Mouse (Mus musculus) midbrain, embryonic 11.5 days (tissue): ENCODE measurements at regions not wholly inside any gene's neighbourhood (a gene's known extent, or its start where the extent isn't known, plus 50 kb on each side); places are given as distances from the start of the nearest gene placed in this dataset.

Experiments used
- ATAC-seq: fragments of 200-750 bp; cut with Nextera tagmentation; 2 replicates; pipeline ENCODE4 v1.8.0; 2017; ENCODE audit warnings: moderate TSS enrichment, moderate library complexity; ENCODE audit not compliant: low FRiP score
- DNase-seq: peaks from one replicate; pipeline ENCODE4 v3.0.0; 2015; ENCODE audit warnings: low spot score; ENCODE audit errors: missing footprints
- H3K27ac ChIP-seq: fragments of 300-500 bp; sonication (generic); 2 replicates; pipeline ENCODE4 v1.5.1; 2014; ENCODE audit warnings: low read depth, low read length
- H3K27me3 ChIP-seq: fragments of 300-500 bp; sonication (generic); 2 replicates; pipeline ENCODE4 v1.6.1; 2014; ENCODE audit warnings: mild to moderate bottlenecking, low read length, moderate library complexity, mixed read lengths; ENCODE audit not compliant: control insufficient read depth, insufficient read depth
- H3K36me3 ChIP-seq: fragments of 300-500 bp; sonication (generic); 2 replicates; pipeline ENCODE4 v1.6.1; 2014; ENCODE audit warnings: mild to moderate bottlenecking, low read length, moderate library complexity, mixed read lengths; ENCODE audit not compliant: control insufficient read depth, insufficient read depth
- H3K4me1 ChIP-seq: fragments of 300-500 bp; sonication (generic); 2 replicates; pipeline ENCODE4 v1.6.1; 2014; ENCODE audit warnings: low read length; ENCODE audit not compliant: control insufficient read depth, insufficient read depth
- H3K4me2 ChIP-seq: fragments of 300-500 bp; sonication (generic); 2 replicates; pipeline ENCODE4 v1.6.1; 2014; ENCODE audit warnings: mild to moderate bottlenecking, moderate library complexity
- H3K4me3 ChIP-seq: fragments of 300-500 bp; sonication (generic); 2 replicates; pipeline ENCODE4 v1.5.1; 2014; ENCODE audit warnings: low read depth, low read length
- H3K9ac ChIP-seq: fragments of 300-500 bp; sonication (generic); 2 replicates; pipeline ENCODE4 v1.6.1; 2014; ENCODE audit warnings: low read length
- H3K9me3 ChIP-seq: fragments of 300-500 bp; sonication (generic); 2 replicates; pipeline ENCODE4 v1.6.1; 2016; ENCODE audit warnings: low read length; ENCODE audit not compliant: control insufficient read depth
- WGBS: fragments of 180-500 bp; shearing (Covaris S2); extraction: QIAGEN DNeasy Blood & Tissue Kit; methylation state at CpG from one replicate; pipeline ENCODE4 v1.1.7; 2014; 5-methylcytosine and 5-hydroxymethylcytosine counted together

- Histone ChIP-seq H3K4me3 (no peak overlapping the region), H3K4me1 (no peaks in the 10 kb centered on the region), H3K4me2 (no peak overlapping the region), H3K9ac (no peak overlapping the region), H3K27ac (no peak overlapping the region), H3K36me3 (no peaks in the 10 kb centered on the region), H3K27me3 (no peaks in the 10 kb centered on the region), H3K9me3 (no peaks in the 10 kb centered on the region)
- DNase-seq (no peak), ATAC-seq (no peak)
- WGBS = 91% methylated on average over 2 of the region's 2 CpGs
Measured at GRCm38 (mm10) chr10:38586061-38586460, 235.5 kb downstream of the Rfpl4b start.

- DNase-seq (peak; percentile 53), ATAC-seq (no peak)
- Histone ChIP-seq H3K9me3 (no peaks in the 10 kb centered on the region), H3K27me3 (no peaks in the 10 kb centered on the region), H3K36me3 (no peaks in the 10 kb centered on the region), H3K4me3 (no peak overlapping the region), H3K27ac (no peak overlapping the region), H3K4me2 (no peak overlapping the region), H3K9ac (no peak overlapping the region), H3K4me1 (no peaks in the 10 kb centered on the region)
- 83% methylated on average over 1 of the region's 1 CpGs for WGBS
Measured at GRCm38 (mm10) chr10:38575726-38576125, 245.9 kb downstream of the Rfpl4b start.

GRCm38 (mm10) chr10:38573728-38574127 lies 247.9 kb downstream of the Rfpl4b start:
- Histone ChIP-seq H3K36me3 (no peaks in the 10 kb centered on the region), H3K27me3 (no peaks in the 10 kb centered on the region), H3K4me1 (no peaks in the 10 kb centered on the region), H3K9me3 (no peaks in the 10 kb centered on the region), H3K4me3 (no peak overlapping the region), H3K27ac (no peak overlapping the region), H3K4me2 (no peak overlapping the region), H3K9ac (no peak overlapping the region)
- 86% methylated on average over 1 of the region's 1 CpGs for WGBS
- DNase-seq = no peak
- ATAC-seq = no peak

- WGBS = 76% methylated on average over 2 of the region's 2 CpGs
- Histone ChIP-seq H3K4me3 (no peak overlapping the region), H3K9ac (no peak overlapping the region), H3K9me3 (no peaks in the 10 kb centered on the region), H3K36me3 (no peaks in the 10 kb centered on the region), H3K4me1 (no peaks in the 10 kb centered on the region), H3K4me2 (no peak overlapping the region), H3K27ac (no peak overlapping the region), H3K27me3 (no peaks in the 10 kb centered on the region)
- peak; percentile 69 for DNase-seq
- ATAC-seq = no peak
Measured at GRCm38 (mm10) chr10:38573146-38573545, 248.4 kb downstream of the Rfpl4b start.

GRCm38 (mm10) chr10:38567270-38567669 lies 254.3 kb downstream of the Rfpl4b start:
- H3K4me2 ChIP-seq = no peak overlapping the region
- H3K27ac ChIP-seq = no peak overlapping the region
- 86% methylated on average over 1 of the region's 1 CpGs for WGBS
- H3K4me1 ChIP-seq = no peaks in the 10 kb centered on the region
- no peak overlapping the region for H3K4me3 ChIP-seq
- no peak overlapping the region for H3K9ac ChIP-seq
- no peak for ATAC-seq
- DNase-seq = peak; percentile 45
- H3K36me3 ChIP-seq = no peaks in the 10 kb centered on the region
- no peaks in the 10 kb centered on the region for H3K9me3 ChIP-seq
- H3K27me3 ChIP-seq = no peaks in the 10 kb centered on the region

GRCm38 (mm10) chr10:38566361-38566760 lies 255.2 kb downstream of the Rfpl4b start:
- 85% methylated on average over 1 of the region's 1 CpGs for WGBS
- ATAC-seq = no peak
- H3K27ac ChIP-seq = no peak overlapping the region
- no peaks in the 10 kb centered on the region for H3K27me3 ChIP-seq
- H3K9me3 ChIP-seq = no peaks in the 10 kb centered on the region
- no peak overlapping the region for H3K4me3 ChIP-seq
- no peak overlapping the region for H3K9ac ChIP-seq
- no peaks in the 10 kb centered on the region for H3K36me3 ChIP-seq
- H3K4me1 ChIP-seq = no peaks in the 10 kb centered on the region
- peak; percentile 53 for DNase-seq
- H3K4me2 ChIP-seq = no peak overlapping the region

- WGBS = 13% methylated on average over 5 of the region's 5 CpGs
- Histone ChIP-seq H3K36me3 (no peaks in the 10 kb centered on the region), H3K27ac (peak overlapping the region; percentile 80), H3K9me3 (no peaks in the 10 kb centered on the region), H3K4me2 (no peak overlapping the region), H3K9ac (no peak overlapping the region), H3K27me3 (no peaks in the 10 kb centered on the region), H3K4me3 (no peak overlapping the region), H3K4me1 (peaks cover 5% of the 10 kb centered on the region; the same call in 1 of the 2 replicates)
- DNase-seq (peak; percentile 91), ATAC-seq (peak; percentile 86)
Measured at GRCm38 (mm10) chr10:38555040-38555439, 266.5 kb downstream of the Rfpl4b start.

GRCm38 (mm10) chr10:38553688-38554680 lies 267.6 kb downstream of the Rfpl4b start:
- Histone ChIP-seq H3K4me1 (peaks cover 5% of the 10 kb centered on the region; the same call in 1 of the 2 replicates), H3K27ac (peak overlapping the region; percentile 90), H3K36me3 (no peaks in the 10 kb centered on the region), H3K9ac (peak overlapping the region; percentile 52; the same call in 1 of the 2 replicates), H3K27me3 (no peaks in the 10 kb centered on the region), H3K9me3 (no peaks in the 10 kb centered on the region), H3K4me2 (peak overlapping the region; percentile 35; the same call in 1 of the 2 replicates), H3K4me3 (peak overlapping the region; percentile 13; the same call in 1 of the 2 replicates)
- 6% methylated on average over 18 of the region's 18 CpGs for WGBS
- DNase-seq (peak; percentile 96), ATAC-seq (peak; percentile 96)

GRCm38 (mm10) chr10:38553326-38553687 lies 268.3 kb downstream of the Rfpl4b start:
- no peak for ATAC-seq
- Histone ChIP-seq H3K4me1 (peaks cover 5% of the 10 kb centered on the region; the same call in 1 of the 2 replicates), H3K27me3 (no peaks in the 10 kb centered on the region), H3K27ac (peak overlapping the region; percentile 90), H3K9me3 (no peaks in the 10 kb centered on the region), H3K36me3 (no peaks in the 10 kb centered on the region), H3K4me2 (peak overlapping the region; percentile 35; the same call in 1 of the 2 replicates), H3K4me3 (no peak overlapping the region), H3K9ac (no peak overlapping the region; the same call in 1 of the 2 replicates)
- DNase-seq = peak; percentile 96
